Comparison of ENCODE assay signal across 8 mouse cellular contexts in genomic region chr11:48788311-48789089, GRCm38 (mm10). TPM values are rescaled to one million over a fixed set of nuclear protein-coding genes. Genes with fewer than 3 reads are reported as not detected.
DNase-seq lines count a peak whose midpoint lies in the region; ATAC-seq lines count a peak whose summit lies in the region.

No protein-coding gene starts in this region.

- WGBS in hindbrain, embryonic 13.5 days, result 11% methylated on average over 16 of the region's 16 CpGs

- 0 out of 2 replicates have a peak, but pooled peaks cover 4% of the 10 kb centered on the region for H3K27me3 ChIP-seq in hindbrain, embryonic 13.5 days

- H3K4me2 ChIP-seq in hindbrain, embryonic 13.5 days, result peak overlapping the region; percentile 53

- H3K9ac ChIP-seq in hindbrain, embryonic 13.5 days, result peak overlapping the region; percentile 49

- H3K4me3 ChIP-seq in hindbrain, embryonic 13.5 days, result peak overlapping the region; percentile 38

- peak; percentile 89 to 93 for DNase-seq in cerebellum, postnatal 14 days
- DNase-seq in frontal cortex, postnatal 25 days (ENCODE audit: low spot score in 2 of 2), result peak; percentile 62 to 71
- DNase-seq in layer of hippocampus, postnatal 14 days (ENCODE audit: low spot score in 2 of 2), result peak; percentile 73 to 87
- DNase-seq in lung, postnatal 36 days, result peak; percentile 96
- peak; percentile 67 for DNase-seq in right cerebral cortex, adult 18-20 months
- DNase-seq in yolk sac, embryonic 10.5 days (ENCODE audit: low spot score), result peak; percentile 71

- peak overlapping the region; percentile 19; the same call in 1 of the 2 replicates for H3K27ac ChIP-seq in hindbrain, embryonic 13.5 days

- H3K4me1 ChIP-seq in hindbrain, embryonic 13.5 days (replicated peaks), result peaks cover 6% of the 10 kb centered on the region; the same call in 1 of the 2 replicates

- no peaks in the 10 kb centered on the region for H3K36me3 ChIP-seq in hindbrain, embryonic 13.5 days

- no peaks in the 10 kb centered on the region for H3K9me3 ChIP-seq in hindbrain, embryonic 13.5 days

- peak; percentile 54 for ATAC-seq in activated CD4-positive, CD25-positive, alpha-beta regulatory T cell, adult 4 months
- peak; percentile 83 for ATAC-seq in hindbrain, embryonic 13.5 days (ENCODE audit: low FRiP score)

RNA-seq across cellular contexts. Expression of gene Rack1, which starts 11.6 kb away (rescaled TPM):
- 1,000 to 10,000 TPM; 1,417 to 1,752 TPM for polyA plus RNA-seq in activated CD4-positive, CD25-positive, alpha-beta regulatory T cell, adult 4 months (2017; shearing (Covaris generic))
- polyA plus RNA-seq in hindbrain, embryonic 13.5 days (2015; fragmentation: Nextera tagmentation; extraction: Ambion mirVana), result 444 and 448 TPM in 2 replicates
- 100 to 1,000 TPM; 285 to 287 TPM for total RNA-seq in layer of hippocampus, postnatal 14 days (2021)

RNA-seq across cellular contexts. Expression of gene Trim41, which starts 28.7 kb away (rescaled TPM):
- polyA plus RNA-seq in activated CD4-positive, CD25-positive, alpha-beta regulatory T cell, adult 4 months (2017; shearing (Covaris generic)), result 1 to 10 TPM; 3.8 to 4.4 TPM
- 7.5 TPM in 2 replicates for polyA plus RNA-seq in hindbrain, embryonic 13.5 days (2015; fragmentation: Nextera tagmentation; extraction: Ambion mirVana)
- 10 to 100 TPM; 47.1 to 48.6 TPM for total RNA-seq in layer of hippocampus, postnatal 14 days (2021)

RNA-seq across cellular contexts. Expression of gene Trim7, which starts 37.4 kb away (rescaled TPM):
- polyA plus RNA-seq in activated CD4-positive, CD25-positive, alpha-beta regulatory T cell, adult 4 months (2017; shearing (Covaris generic)), result 1 to 10 TPM in 1 of 2 experiments, under 1 TPM in 1; 0.52 to 1.1 TPM
- 1.0 and 2.8 TPM in 2 replicates for polyA plus RNA-seq in hindbrain, embryonic 13.5 days (2015; fragmentation: Nextera tagmentation; extraction: Ambion mirVana)
- total RNA-seq in layer of hippocampus, postnatal 14 days (2021), result 1 to 10 TPM; 2.4 to 3.3 TPM

RNA-seq across cellular contexts. Expression of gene Gm12184, which starts 38.0 kb away (rescaled TPM):
- 1 to 10 TPM; 3.0 to 3.1 TPM for polyA plus RNA-seq in activated CD4-positive, CD25-positive, alpha-beta regulatory T cell, adult 4 months (2017; shearing (Covaris generic))
- 2.8 and 4.4 TPM in 2 replicates for polyA plus RNA-seq in hindbrain, embryonic 13.5 days (2015; fragmentation: Nextera tagmentation; extraction: Ambion mirVana)
- total RNA-seq in layer of hippocampus, postnatal 14 days (2021), result 1 to 10 TPM; 1.4 to 1.9 TPM

Comparison
In these comparisons a context has a peak if more than half of its experiments do, and no peak if none do; other contexts are left out.
1. Peak in every context shown above with its lines: DNase-seq, ATAC-seq, H3K4me3 ChIP-seq and H3K27ac ChIP-seq.